Mouse (Mus musculus) liver, embryonic 15.5 days (tissue): ENCODE data around the gene Mgll. TPM values are rescaled to one million over a fixed set of nuclear protein-coding genes. Genes with fewer than 3 reads are reported as not detected.

Experiments
- ATAC-seq: fragments of 200-750 bp; cut with Nextera tagmentation; 2 replicates; pipeline ENCODE4 v1.8.0; 2017; ENCODE audit warnings: moderate number of reproducible peaks, mild to moderate bottlenecking, moderate library complexity; ENCODE audit not compliant: insufficient read depth
- H3K27ac ChIP-seq: fragments of 300-500 bp; sonication (generic); replicated peaks from 2 replicates; pipeline ENCODE4 v1.5.1; 2015; ENCODE audit warnings: mild to moderate bottlenecking, inconsistent platforms
- H3K27me3 ChIP-seq: fragments of 300-500 bp; sonication (generic); 2 replicates; pipeline ENCODE4 v1.6.1; 2015; ENCODE audit warnings: mild to moderate bottlenecking, inconsistent platforms
- H3K36me3 ChIP-seq: fragments of 300-500 bp; sonication (generic); replicated peaks from 2 replicates; pipeline ENCODE4 v1.6.1; 2015; ENCODE audit warnings: moderate library complexity, mild to moderate bottlenecking, inconsistent platforms
- H3K4me1 ChIP-seq: fragments of 300-500 bp; sonication (generic); replicated peaks from 2 replicates; pipeline ENCODE4 v1.6.1; 2015; ENCODE audit warnings: inconsistent platforms
- H3K4me2 ChIP-seq: fragments of 300-500 bp; sonication (generic); 2 replicates; pipeline ENCODE4 v1.6.1; 2015; ENCODE audit warnings: moderate library complexity, mild to moderate bottlenecking, inconsistent platforms
- H3K4me3 ChIP-seq: fragments of 300-500 bp; sonication (generic); replicated peaks from 2 replicates; pipeline ENCODE4 v1.5.1; 2015; ENCODE audit warnings: mild to moderate bottlenecking, inconsistent platforms
- H3K9ac ChIP-seq: fragments of 300-500 bp; sonication (generic); 2 replicates; pipeline ENCODE4 v1.6.1; 2015; ENCODE audit warnings: moderate library complexity, mild to moderate bottlenecking, inconsistent platforms
- H3K9me3 ChIP-seq: fragments of 300-500 bp; sonication (generic); replicated peaks from 2 replicates; pipeline ENCODE4 v1.6.1; 2016; ENCODE audit warnings: inconsistent platforms
- WGBS: fragments of 180-500 bp; shearing (Covaris S2); methylation state at CpG from one replicate; pipeline ENCODE4 v1.1.7; 2015; ENCODE audit warnings: mixed read lengths; ENCODE audit not compliant: insufficient replicate concordance; 5-methylcytosine and 5-hydroxymethylcytosine counted together
- polyA plus RNA-seq: library from polyadenylated mRNA; unstranded; fragments of >200 nt; fragmentation: Nextera tagmentation; extraction: Ambion mirVana; gene quantifications from 2 replicates; pipeline ENCODE4 v1.2.1, GENCODE M21; 2015

The Mgll gene
- polyA plus RNA-seq, 1 experiment from 2014 or later: 69.7 TPM

DNA sequence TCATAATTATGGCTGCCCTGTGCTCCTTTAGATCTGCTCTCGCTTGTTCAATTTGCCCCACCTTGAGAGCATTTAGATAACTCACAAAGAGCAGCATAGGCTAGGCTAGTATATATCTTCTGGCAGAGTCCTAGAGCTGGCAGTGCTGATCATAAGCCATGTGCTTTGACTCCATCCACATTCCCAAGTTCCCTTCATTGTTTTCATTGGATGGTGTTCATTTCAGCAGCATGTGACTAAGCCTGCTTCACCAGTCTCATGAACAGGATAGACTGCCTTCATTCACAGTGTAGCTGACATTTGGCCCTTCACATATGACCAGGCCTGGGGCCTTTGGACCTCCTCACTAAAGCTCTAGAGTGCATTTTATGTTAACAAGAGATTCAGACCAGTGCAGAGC lies 21.3 kb upstream of the Mgll start:
- no peak for ATAC-seq
- H3K4me3 ChIP-seq: no peak overlapping the region
- WGBS: 51% methylated on average over 1 of the region's 1 CpGs
- H3K36me3 ChIP-seq: no peaks in the 10 kb centered on the region
- no peak overlapping the region for H3K9ac ChIP-seq
- H3K27ac ChIP-seq: no peak overlapping the region
- H3K4me2 ChIP-seq: no peak overlapping the region
- peaks cover 4% of the 10 kb centered on the region for H3K4me1 ChIP-seq
- H3K9me3 ChIP-seq: no peaks in the 10 kb centered on the region
- H3K27me3 ChIP-seq: peaks cover 35% of the 10 kb centered on the region; the same call in 1 of the 2 replicates

DNA sequence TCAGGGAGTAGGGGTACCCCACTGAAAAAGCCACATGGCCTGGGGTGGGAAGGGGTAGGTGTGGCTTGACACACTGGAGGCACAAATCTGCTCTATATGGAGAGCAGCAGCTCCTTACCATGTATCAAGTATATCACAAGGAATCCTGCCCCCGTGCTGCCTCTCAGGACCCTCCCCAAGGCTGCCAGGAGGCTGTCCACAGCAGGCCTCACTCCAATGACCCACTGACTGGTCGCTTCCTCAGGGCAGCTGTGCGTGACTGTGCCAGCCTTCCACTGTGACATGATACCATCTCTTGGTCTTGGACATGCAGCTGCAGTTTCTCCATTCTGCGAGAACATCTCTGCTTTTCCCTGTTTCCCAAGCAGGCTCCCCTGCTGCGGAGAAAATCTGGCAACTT lies 20.5 kb upstream of the Mgll start:
- no peaks in the 10 kb centered on the region for H3K36me3 ChIP-seq
- 70% methylated on average over 5 of the region's 5 CpGs for WGBS
- peaks cover 12% of the 10 kb centered on the region for H3K4me1 ChIP-seq
- H3K27me3 ChIP-seq: peaks cover 27% of the 10 kb centered on the region; the same call in 1 of the 2 replicates
- no peak overlapping the region for H3K9ac ChIP-seq
- no peaks in the 10 kb centered on the region for H3K9me3 ChIP-seq
- no peak for ATAC-seq
- H3K4me2 ChIP-seq: no peak overlapping the region
- H3K27ac ChIP-seq: no peak overlapping the region
- H3K4me3 ChIP-seq: no peak overlapping the region

DNA sequence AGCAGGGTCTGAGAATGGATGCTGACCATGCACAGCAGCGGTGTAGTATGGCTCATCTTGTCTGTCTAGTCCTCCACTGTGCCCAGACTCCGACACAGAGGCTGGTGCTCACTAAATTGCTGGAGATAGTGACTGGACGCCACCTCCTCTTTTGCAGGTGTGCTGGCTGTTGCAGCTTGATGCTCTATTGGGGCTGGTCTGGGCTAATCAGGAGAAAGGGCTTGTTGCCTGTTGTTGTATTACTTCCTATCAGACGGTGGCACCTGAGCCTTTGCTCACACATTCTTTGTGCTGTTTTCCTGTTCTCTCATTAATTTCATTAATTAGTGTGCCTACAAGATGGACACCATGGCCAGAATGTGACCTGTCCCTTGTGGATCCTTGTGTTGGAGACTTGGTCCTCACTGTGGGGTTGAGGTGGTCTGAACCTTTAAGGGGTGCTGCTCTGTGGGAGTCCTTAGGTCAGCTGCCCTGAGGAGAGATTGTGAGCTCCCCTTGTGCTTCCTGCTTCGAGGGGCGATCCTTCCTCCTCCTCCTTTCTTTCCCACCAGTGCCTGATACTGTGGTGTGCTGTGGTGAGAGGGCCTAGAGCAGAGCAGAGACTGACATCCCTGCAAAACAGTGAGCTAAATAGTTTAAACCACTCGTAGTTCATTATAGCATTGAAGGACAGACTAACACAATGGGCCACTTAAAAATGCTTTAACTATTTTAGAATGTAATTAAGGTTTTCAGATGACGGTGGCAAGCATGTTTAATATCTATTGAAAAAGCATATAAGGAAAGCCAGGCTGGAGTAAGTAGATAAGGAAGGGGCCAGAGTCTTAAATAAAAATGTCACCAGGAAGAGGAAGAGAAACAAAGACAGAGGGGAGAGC lies 15.6 kb upstream of the Mgll start:
- peaks cover 24% of the 10 kb centered on the region for H3K4me1 ChIP-seq
- H3K27ac ChIP-seq: peak overlapping the region; percentile 79
- H3K9ac ChIP-seq: peak overlapping the region; percentile 30; the same call in 1 of the 2 replicates
- no peaks in the 10 kb centered on the region for H3K36me3 ChIP-seq
- no peak overlapping the region for H3K4me3 ChIP-seq
- ATAC-seq: peak; percentile 77
- no peaks in the 10 kb centered on the region for H3K9me3 ChIP-seq
- 27% methylated on average over 8 of the region's 8 CpGs for WGBS
- H3K27me3 ChIP-seq: peaks cover 17% of the 10 kb centered on the region
- peak overlapping the region; percentile 18 for H3K4me2 ChIP-seq

DNA sequence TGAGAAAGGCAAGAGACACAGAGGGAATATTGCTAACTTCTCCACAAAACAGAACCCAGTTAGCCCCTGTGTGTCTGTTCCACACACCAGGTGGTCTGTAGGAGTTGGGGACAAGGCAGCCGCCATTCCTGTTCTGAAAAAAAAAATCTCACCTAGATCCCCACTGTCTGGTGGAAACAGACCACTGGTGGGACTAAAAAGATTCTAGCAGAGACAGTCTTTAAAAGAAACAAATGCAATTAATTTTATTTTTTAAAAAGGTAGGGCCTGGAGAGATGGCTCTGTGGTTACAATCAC lies 15.0 kb upstream of the Mgll start:
- Histone ChIP-seq H3K4me1 (peaks cover 24% of the 10 kb centered on the region), H3K4me3 (no peak overlapping the region), H3K9me3 (no peaks in the 10 kb centered on the region), H3K36me3 (no peaks in the 10 kb centered on the region), H3K4me2 (peak overlapping the region; percentile 18), H3K27me3 (peaks cover 21% of the 10 kb centered on the region), H3K9ac (peak overlapping the region; percentile 30; the same call in 1 of the 2 replicates), H3K27ac (peak overlapping the region; percentile 79)
- no peak for ATAC-seq
- 68% methylated on average over 1 of the region's 1 CpGs for WGBS

DNA sequence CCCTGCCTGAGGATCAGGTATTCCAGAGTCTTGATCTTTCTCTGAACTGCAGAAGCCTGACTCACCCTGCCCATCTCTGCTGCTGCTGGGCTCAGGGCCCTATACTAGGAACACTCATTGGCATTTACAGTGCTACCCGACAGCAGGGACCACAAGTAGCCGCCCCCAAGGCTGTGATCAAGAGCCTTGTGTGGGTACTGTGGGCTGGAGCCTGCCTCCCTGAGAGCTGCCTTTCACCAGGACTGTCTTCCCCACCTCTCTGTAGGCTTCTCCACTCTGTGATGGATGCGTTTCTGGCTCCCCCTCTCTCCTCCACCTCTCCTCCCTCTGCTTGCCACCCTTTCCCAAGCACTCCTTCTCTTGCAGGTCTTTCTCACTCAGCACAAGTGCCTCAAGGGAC lies 12.9 kb upstream of the Mgll start:
- H3K36me3 ChIP-seq: no peaks in the 10 kb centered on the region
- no peak for ATAC-seq
- H3K9me3 ChIP-seq: no peaks in the 10 kb centered on the region
- H3K27me3 ChIP-seq: peaks cover 24% of the 10 kb centered on the region
- H3K4me2 ChIP-seq: no peak overlapping the region
- H3K4me1 ChIP-seq: peaks cover 24% of the 10 kb centered on the region
- H3K27ac ChIP-seq: peak overlapping the region; percentile 24; the same call in 1 of the 2 replicates
- 57% methylated on average over 3 of the region's 3 CpGs for WGBS
- H3K4me3 ChIP-seq: no peak overlapping the region
- H3K9ac ChIP-seq: no peak overlapping the region

DNA sequence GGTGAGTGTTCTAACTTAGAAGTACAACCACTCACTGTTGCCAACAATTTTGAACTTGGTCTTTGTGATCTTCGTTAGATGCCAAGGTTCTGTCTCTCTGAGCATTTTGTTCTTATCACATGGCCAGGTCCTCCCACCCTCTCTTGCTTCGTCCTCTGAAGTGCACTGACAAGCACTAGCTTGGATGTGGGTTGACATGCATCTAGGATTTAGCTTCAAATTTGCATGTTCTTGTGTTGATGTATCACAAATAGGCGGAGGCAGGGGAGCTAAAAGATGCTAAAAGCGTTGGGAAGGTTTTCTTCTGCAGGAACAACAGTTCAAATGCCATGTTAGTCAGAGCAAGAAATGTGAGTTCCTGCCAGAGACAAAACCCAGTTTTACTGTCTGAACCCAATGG lies 12.1 kb upstream of the Mgll start:
- Histone ChIP-seq H3K4me3 (no peak overlapping the region), H3K9ac (no peak overlapping the region), H3K4me1 (peaks cover 24% of the 10 kb centered on the region), H3K27ac (no peak overlapping the region), H3K27me3 (peaks cover 29% of the 10 kb centered on the region), H3K9me3 (no peaks in the 10 kb centered on the region), H3K4me2 (no peak overlapping the region), H3K36me3 (no peaks in the 10 kb centered on the region)
- WGBS: 57% methylated on average over 4 of the region's 4 CpGs
- no peak for ATAC-seq

DNA sequence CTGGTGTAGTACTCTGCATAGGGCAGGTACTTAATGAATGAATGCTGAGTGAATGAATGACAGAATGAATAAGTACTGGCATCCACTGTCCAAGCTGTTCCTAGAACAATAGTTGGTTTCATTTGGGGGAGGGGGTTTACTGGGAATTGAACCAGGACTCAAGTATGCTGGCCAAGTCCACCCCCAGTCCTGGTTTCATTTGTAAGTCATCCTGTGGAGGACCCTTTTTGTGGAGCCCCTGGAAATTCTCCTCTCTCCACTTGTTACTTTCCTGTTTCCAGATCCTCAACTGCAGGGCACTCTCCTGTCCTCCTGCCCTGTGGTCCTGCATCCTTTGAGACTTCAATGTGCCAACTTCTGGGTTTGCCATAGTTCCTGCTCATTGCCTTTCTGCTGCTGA lies 10.9 kb upstream of the Mgll start:
- H3K27me3 ChIP-seq: peaks cover 29% of the 10 kb centered on the region
- no peak overlapping the region for H3K4me3 ChIP-seq
- H3K4me1 ChIP-seq: peaks cover 16% of the 10 kb centered on the region
- ATAC-seq: no peak
- H3K9ac ChIP-seq: no peak overlapping the region
- H3K36me3 ChIP-seq: no peaks in the 10 kb centered on the region
- no peak overlapping the region for H3K4me2 ChIP-seq
- H3K9me3 ChIP-seq: no peaks in the 10 kb centered on the region
- no peak overlapping the region for H3K27ac ChIP-seq

DNA sequence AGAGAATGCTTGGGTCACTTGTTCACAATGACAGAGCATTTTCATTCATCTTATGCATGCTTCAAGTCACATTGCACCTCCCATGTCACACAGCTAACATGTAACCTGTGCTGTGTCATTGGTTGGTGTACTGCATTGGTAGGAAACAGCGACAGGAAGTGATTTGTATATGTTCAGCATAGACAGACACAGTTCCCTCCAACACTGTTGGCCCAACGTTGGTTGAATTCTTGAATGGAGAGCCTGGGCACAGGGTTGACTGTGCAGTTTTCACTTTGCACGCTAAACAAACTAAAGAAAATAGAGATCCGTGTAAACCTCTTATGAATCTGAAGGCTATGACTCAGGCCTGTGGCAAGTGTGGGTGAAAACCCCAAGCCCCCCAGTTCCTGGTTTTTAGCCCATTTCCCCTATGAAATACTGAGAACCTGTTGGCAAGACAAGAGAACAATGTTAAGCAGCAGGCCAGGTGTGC lies 10.0 kb upstream of the Mgll start:
- Histone ChIP-seq H3K27ac (no peak overlapping the region), H3K4me3 (no peak overlapping the region), H3K4me1 (peaks cover 7% of the 10 kb centered on the region), H3K4me2 (no peak overlapping the region), H3K36me3 (no peaks in the 10 kb centered on the region), H3K27me3 (peaks cover 29% of the 10 kb centered on the region), H3K9me3 (no peaks in the 10 kb centered on the region), H3K9ac (no peak overlapping the region)
- ATAC-seq: no peak
- WGBS: 57% methylated on average over 4 of the region's 4 CpGs

DNA sequence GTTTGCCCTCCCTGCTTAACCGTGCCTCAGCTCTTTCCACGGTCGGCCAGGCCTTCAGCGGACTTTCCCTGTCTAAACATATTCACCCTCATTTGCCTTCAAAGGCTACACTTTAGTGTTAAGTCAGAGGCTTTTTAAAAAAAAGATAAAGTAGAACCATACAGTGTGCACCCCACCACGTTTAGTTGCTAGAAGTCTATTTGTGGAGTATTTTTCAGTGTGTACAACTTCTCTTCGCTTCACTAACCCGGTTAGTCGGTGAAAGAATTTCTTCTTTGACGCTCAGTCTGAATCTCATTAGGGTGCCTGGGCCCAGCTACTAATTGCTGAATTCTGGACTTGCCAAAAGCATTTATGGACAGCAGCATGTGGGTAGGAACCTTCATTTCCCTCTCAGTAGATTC lies 8.8 kb upstream of the Mgll start:
- peaks cover 31% of the 10 kb centered on the region for H3K27me3 ChIP-seq
- ATAC-seq: no peak
- no peak overlapping the region for H3K27ac ChIP-seq
- no peaks in the 10 kb centered on the region for H3K36me3 ChIP-seq
- H3K4me3 ChIP-seq: no peak overlapping the region
- H3K9ac ChIP-seq: no peak overlapping the region
- no peaks in the 10 kb centered on the region for H3K9me3 ChIP-seq
- H3K4me2 ChIP-seq: no peak overlapping the region
- H3K4me1 ChIP-seq: no peaks in the 10 kb centered on the region
- 78% methylated on average over 9 of the region's 9 CpGs for WGBS

DNA sequence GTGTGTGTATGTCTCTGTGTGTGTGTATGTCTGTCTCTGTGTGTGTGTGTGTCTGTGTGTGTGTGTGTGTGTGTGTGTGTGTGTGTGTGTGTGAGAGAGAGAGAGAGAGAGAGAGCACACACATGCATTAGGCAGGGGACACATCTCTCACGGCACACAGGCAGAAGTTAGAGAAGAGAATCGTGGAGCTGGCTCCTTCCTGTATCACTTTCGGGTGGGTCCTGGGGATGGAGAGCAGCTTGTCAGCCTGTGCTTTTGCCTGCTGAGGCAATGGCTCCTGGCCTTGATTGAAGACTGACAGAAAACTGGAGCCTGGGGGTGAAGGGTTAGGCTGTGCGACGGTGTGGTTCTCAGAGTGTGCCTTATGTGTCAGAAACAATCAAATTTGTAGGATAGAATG lies 8.2 kb upstream of the Mgll start:
- Histone ChIP-seq H3K4me1 (no peaks in the 10 kb centered on the region), H3K4me3 (no peak overlapping the region), H3K4me2 (no peak overlapping the region), H3K9ac (no peak overlapping the region), H3K36me3 (no peaks in the 10 kb centered on the region), H3K27ac (no peak overlapping the region), H3K9me3 (no peaks in the 10 kb centered on the region), H3K27me3 (peaks cover 31% of the 10 kb centered on the region)
- no peak for ATAC-seq
- WGBS: 69% methylated on average over 5 of the region's 5 CpGs

DNA sequence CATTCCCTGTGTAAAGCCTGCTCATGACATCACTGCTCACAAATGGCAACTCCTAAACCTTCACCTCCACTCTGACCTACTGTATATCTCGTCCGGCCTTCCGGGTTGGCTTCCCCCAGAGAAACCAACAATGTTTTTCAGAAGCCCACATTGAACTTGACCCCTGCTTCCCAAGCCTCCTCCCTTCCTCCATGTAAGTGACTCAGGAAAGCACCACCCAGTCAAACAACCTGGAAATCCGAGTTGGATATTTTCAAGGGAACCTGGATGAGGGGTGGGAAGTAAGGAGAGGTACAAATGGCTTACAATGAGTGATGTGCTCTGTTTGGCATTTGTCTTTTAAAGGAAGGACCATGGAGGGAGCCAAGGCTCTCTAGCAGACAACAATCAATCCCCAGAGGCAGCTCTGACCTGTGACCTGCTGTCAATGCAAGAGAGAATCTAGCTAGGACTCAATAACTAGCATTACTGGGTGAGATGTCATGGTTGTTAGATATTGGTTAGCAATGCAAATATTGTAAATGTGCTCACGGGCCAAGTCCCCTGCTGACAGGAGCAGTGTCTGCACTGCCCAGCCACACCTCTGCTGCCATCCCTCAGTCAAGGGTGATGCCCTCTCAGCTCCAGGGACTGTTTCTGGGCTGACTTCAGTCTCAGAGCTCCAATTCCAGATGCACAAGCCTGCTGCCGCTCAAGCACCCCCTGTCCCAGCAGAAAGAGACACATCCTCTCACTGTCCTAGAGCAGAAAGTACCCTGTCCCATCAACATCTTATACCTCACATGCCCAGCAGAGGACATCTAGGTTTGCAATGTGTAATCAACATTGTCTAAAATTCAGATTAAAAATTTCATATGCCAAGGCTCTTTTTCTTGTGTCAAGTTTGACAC lies 6.8 kb upstream of the Mgll start:
- WGBS: 66% methylated on average over 6 of the region's 6 CpGs
- Histone ChIP-seq H3K9ac (no peak overlapping the region), H3K36me3 (no peaks in the 10 kb centered on the region), H3K4me3 (no peak overlapping the region), H3K27me3 (peaks cover 27% of the 10 kb centered on the region), H3K4me1 (0 out of 2 replicates have a peak, but pooled peaks cover 2% of the 10 kb centered on the region), H3K9me3 (no peaks in the 10 kb centered on the region), H3K4me2 (no peak overlapping the region), H3K27ac (no peak overlapping the region)
- no peak; the same call in 1 of the 2 replicates for ATAC-seq
